Mouse (Mus musculus): ENCODE data around the gene Ints11. TPM values are rescaled to one million over a fixed set of nuclear protein-coding genes. Genes with fewer than 3 reads are reported as not detected.

Gene Ints11
- polyA plus RNA-seq, 1 experiment from 2014 or later = 67.1 TPM

DNA sequence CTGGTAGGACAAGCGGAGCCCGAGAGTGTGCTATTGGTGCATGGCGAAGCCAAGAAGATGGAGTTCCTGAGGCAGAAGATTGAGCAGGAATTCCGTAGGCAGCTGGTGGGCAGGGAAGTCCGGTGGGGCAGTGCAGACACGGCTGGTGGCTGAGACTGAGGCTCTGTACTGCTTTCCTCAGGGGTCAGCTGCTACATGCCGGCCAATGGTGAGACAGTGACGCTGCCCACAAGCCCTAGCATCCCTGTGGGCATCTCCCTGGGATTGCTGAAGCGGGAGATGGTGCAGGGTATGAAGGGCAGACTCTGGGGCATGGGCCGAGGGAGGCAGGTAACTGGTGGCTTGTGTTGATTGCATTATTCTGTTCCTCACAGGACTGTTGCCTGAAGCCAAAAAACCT, 18.3 kb downstream of the Ints11 start:
- 88% methylated on average over 10 of the region's 10 CpGs for WGBS
- H3K36me3 ChIP-seq (ENCODE audit: control insufficient read depth, insufficient read depth, low read length) = peaks cover 22% of the 10 kb centered on the region

DNA sequence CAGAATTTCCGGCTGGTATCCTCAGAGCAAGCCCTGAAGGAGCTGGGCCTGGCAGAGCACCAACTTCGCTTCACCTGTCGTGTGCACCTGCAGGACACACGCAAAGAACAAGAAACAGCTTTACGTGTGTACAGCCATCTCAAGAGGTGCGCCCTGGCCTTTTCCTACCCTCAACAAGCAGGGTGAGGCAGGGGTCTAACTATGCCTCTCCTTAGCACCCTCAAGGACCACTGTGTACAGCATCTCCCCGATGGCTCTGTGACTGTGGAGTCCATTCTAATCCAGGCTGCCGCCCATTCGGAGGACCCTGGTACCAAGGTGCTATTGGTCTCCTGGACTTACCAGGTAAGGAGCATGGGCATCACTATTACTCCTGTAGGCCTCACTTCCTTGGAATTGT, 18.8 kb downstream of the Ints11 start:
- no peak for ATAC-seq
- H3K4me3 ChIP-seq (ENCODE audit: low read length) = no peak overlapping the region
- peaks cover 22% of the 10 kb centered on the region for H3K36me3 ChIP-seq (ENCODE audit: control insufficient read depth, insufficient read depth, low read length)
- H3K27me3 ChIP-seq (replicated peaks; ENCODE audit: control insufficient read depth, insufficient read depth, low read length) = no peaks in the 10 kb centered on the region
- H3K9ac ChIP-seq (ENCODE audit: low read depth, low read length) = no peak overlapping the region
- no peak overlapping the region for H3K27ac ChIP-seq (ENCODE audit: low read length)
- H3K4me1 ChIP-seq (ENCODE audit: control insufficient read depth, insufficient read depth, low read length) = peaks cover 16% of the 10 kb centered on the region
- H3K9me3 ChIP-seq (ENCODE audit: control insufficient read depth, low read length) = no peaks in the 10 kb centered on the region
- 94% methylated on average over 9 of the region's 9 CpGs for WGBS
- H3K4me2 ChIP-seq (ENCODE audit: low read depth, low read length) = no peak overlapping the region

More for the DNA sequence above, 18.3 kb downstream of the Ints11 start:
- no peaks in the 10 kb centered on the region for H3K9me3 ChIP-seq (ENCODE audit: control insufficient read depth, low read length)
- H3K27ac ChIP-seq (ENCODE audit: low read length) = no peak overlapping the region
- no peak for ATAC-seq
- no peak overlapping the region for H3K4me2 ChIP-seq (ENCODE audit: low read depth, low read length)
- peaks cover 11% of the 10 kb centered on the region for H3K4me1 ChIP-seq (ENCODE audit: control insufficient read depth, insufficient read depth, low read length)
- H3K4me3 ChIP-seq (ENCODE audit: low read length) = no peak overlapping the region
- no peaks in the 10 kb centered on the region for H3K27me3 ChIP-seq (replicated peaks; ENCODE audit: control insufficient read depth, insufficient read depth, low read length)
- H3K9ac ChIP-seq (ENCODE audit: low read depth, low read length) = no peak overlapping the region

DNA sequence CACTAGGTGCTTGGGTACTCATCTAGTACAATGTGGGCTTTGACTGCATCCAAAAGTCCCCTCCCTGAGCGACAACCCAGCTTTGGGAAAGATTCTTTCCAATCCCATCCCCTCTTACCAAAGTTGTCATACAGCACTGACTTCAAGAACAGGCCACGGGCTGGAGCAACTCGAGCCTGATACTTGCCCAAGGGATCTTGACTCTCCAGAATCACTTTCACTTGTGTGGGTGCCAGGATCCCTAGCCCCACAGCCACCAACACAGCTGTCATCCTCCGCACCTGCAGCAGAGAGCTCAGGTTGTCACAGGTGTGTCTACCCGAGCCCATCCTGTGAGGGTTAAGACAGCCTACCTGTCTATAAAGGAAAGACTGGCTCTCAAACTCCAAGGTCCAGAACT, 20.0 kb downstream of the Ints11 start:
- Histone ChIP-seq H3K36me3 (ENCODE audit: control insufficient read depth, insufficient read depth, low read length) (peaks cover 22% of the 10 kb centered on the region), H3K4me3 (ENCODE audit: low read length) (no peak overlapping the region), H3K27me3 (replicated peaks; ENCODE audit: control insufficient read depth, insufficient read depth, low read length) (no peaks in the 10 kb centered on the region), H3K4me1 (ENCODE audit: control insufficient read depth, insufficient read depth, low read length) (peaks cover 27% of the 10 kb centered on the region), H3K9me3 (ENCODE audit: control insufficient read depth, low read length) (no peaks in the 10 kb centered on the region), H3K4me2 (ENCODE audit: low read depth, low read length) (no peak overlapping the region), H3K27ac (ENCODE audit: low read length) (no peak overlapping the region), H3K9ac (ENCODE audit: low read depth, low read length) (no peak overlapping the region)
- 85% methylated on average over 5 of the region's 5 CpGs for WGBS
- no peak for ATAC-seq

DNA sequence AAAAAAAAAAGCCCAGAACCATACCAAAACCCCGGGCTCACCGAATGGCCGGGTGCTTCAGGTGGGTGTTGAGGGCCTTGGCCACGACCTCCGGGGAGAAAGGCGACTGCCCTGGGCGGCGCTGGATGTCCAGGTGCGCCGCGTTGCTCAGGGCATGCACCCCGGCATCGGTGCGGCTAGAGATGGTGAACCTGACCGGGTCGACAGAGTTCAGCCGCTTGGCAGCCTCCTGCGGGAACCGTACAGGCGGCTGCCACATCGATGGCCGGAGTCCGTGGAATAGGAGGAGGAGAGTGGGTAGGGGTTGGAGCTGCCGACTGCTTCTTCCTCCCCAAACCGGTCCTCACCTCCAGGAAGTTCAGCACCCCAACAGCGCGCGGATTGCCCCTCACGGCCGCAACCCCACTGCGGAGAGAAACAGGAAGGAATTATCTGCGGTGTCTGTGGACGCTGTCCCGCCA, 21.7 kb downstream of the Ints11 start:
- peak overlapping the region; percentile 96 for H3K9ac ChIP-seq (ENCODE audit: low read depth, low read length)
- peak overlapping the region; percentile 95 for H3K4me3 ChIP-seq (ENCODE audit: low read length)
- ATAC-seq = peak; percentile 5; the same call in 1 of the 2 replicates

DNA sequence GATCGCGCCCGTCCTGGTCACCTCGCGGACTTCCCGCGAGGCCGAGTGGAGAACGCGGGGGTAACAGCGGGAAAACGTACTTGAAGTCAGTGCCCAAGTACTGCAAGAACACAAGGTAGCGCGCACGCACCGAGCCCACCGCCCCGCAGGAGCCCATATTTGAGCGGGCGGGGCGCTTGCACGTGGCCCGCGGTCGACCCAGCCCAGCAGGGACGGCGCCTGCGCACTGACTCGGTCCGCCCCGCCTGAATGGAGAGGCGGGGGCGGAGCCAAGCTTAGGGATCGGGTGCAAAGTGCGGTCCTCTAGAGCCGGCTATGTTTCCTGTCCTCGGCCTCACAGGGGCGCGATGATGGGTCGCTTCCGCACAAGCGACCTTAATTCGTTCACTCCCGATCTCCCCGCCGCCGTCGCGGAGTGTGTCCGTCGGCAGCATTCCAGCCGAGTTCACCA, 22.2 kb downstream of the Ints11 start, which contains the start of the genes Pusl1 and Acap3:
Pusl1 (minus strand) TSS at position 231 of the 451 bp plus-strand sequence.
Acap3 (plus strand) TSS at position 272 of the 451 bp plus-strand sequence.
- Histone ChIP-seq H3K36me3 (ENCODE audit: control insufficient read depth, insufficient read depth, low read length) (peaks cover 12% of the 10 kb centered on the region), H3K4me1 (ENCODE audit: control insufficient read depth, insufficient read depth, low read length) (peaks cover 33% of the 10 kb centered on the region), H3K9ac (ENCODE audit: low read depth, low read length) (peak within 1 kb of the TSS; percentile 96), H3K9me3 (ENCODE audit: control insufficient read depth, low read length) (no peaks in the 10 kb centered on the region), H3K27me3 (replicated peaks; ENCODE audit: control insufficient read depth, insufficient read depth, low read length) (no peaks in the 10 kb centered on the region), H3K27ac (ENCODE audit: low read length) (peak within 1 kb of the TSS; percentile 99), H3K4me3 (ENCODE audit: low read length) (peak within 1 kb of the TSS; percentile 95), H3K4me2 (ENCODE audit: low read depth, low read length) (peak within 1 kb of the TSS; percentile 96)
- WGBS = under 1% methylated on average over 52 of the region's 52 CpGs
- ATAC-seq = peak; percentile 90

More for the DNA sequence above, 21.7 kb downstream of the Ints11 start:
- H3K36me3 ChIP-seq (ENCODE audit: control insufficient read depth, insufficient read depth, low read length) = peaks cover 14% of the 10 kb centered on the region
- WGBS = 0% methylated on average over 34 of the region's 34 CpGs
- peak overlapping the region; percentile 18; the same call in 1 of the 2 replicates for H3K27ac ChIP-seq (ENCODE audit: low read length)
- H3K9me3 ChIP-seq (ENCODE audit: control insufficient read depth, low read length) = no peaks in the 10 kb centered on the region
- peaks cover 33% of the 10 kb centered on the region for H3K4me1 ChIP-seq (ENCODE audit: control insufficient read depth, insufficient read depth, low read length)
- H3K27me3 ChIP-seq (replicated peaks; ENCODE audit: control insufficient read depth, insufficient read depth, low read length) = no peaks in the 10 kb centered on the region
- peak overlapping the region; percentile 96 for H3K4me2 ChIP-seq (ENCODE audit: low read depth, low read length)

DNA sequence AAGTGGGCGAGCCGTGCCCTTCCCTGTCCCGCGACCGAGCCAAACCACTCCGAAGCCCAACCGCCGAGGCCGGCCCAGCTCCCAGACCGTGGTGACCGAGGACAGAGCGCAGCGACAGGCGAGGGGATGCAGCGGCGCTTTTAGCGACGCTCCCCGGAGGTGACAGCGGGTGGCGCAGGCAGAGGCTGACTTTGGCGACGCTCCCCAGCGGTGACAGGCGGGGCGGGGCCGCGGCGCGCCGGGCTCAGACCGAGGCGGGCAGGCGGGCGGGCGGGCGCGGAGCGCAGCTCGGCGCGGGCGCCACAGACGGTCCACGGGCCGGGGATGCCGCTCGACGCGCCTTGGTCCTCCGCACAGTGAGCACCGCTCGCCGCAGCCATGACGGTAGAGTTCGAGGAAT, 22.7 kb downstream of the Ints11 start:
- Histone ChIP-seq H3K4me2 (ENCODE audit: low read depth, low read length) (peak overlapping the region; percentile 96), H3K36me3 (ENCODE audit: control insufficient read depth, insufficient read depth, low read length) (peaks cover 12% of the 10 kb centered on the region), H3K9me3 (ENCODE audit: control insufficient read depth, low read length) (no peaks in the 10 kb centered on the region), H3K4me3 (ENCODE audit: low read length) (peak overlapping the region; percentile 95), H3K27ac (ENCODE audit: low read length) (peak overlapping the region; percentile 99), H3K4me1 (ENCODE audit: control insufficient read depth, insufficient read depth, low read length) (peaks cover 33% of the 10 kb centered on the region), H3K27me3 (replicated peaks; ENCODE audit: control insufficient read depth, insufficient read depth, low read length) (no peaks in the 10 kb centered on the region), H3K9ac (ENCODE audit: low read depth, low read length) (peak overlapping the region; percentile 96)
- peak; percentile 94 for ATAC-seq
- WGBS = under 1% methylated on average over 52 of the region's 56 CpGs

DNA sequence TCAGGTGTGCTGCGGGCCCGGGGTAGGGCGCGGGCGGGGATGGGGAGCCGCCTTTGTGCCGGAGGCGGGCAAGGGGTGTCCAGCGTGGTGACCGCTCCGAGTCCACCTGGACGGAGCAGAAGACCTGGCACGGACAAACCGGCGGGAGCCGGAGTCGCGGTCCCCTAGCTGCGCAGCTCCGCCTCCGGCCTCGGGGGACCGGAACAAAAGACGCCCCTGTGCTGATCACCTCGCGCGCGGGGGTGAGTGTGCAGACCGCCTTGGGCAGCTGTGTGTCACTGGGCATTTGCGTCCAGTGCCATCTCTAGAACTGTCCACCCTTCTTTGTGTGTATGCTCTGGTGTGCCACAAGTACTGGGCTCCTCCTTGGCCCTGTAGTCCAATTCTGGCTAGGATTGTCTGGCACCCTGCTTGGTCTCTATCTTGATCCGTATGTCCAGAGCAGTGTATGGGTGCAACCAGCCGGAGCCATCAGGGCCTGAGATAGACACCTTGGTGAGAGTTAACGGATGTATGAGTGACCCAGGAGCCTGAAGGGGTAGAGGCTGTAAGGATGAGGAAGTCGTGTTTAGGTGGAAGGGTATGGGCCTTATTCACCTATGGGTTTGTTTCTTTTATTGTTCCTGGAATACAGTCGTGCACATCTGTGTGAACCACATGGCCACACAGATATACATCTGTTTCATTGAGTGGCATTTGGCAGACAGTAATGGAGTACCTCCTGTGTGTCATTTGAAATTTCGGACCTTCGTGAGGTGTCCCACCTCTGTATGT, 23.3 kb downstream of the Ints11 start:
- Histone ChIP-seq H3K36me3 (ENCODE audit: control insufficient read depth, insufficient read depth, low read length) (peaks cover 6% of the 10 kb centered on the region), H3K4me3 (ENCODE audit: low read length) (peak overlapping the region; percentile 95), H3K27me3 (replicated peaks; ENCODE audit: control insufficient read depth, insufficient read depth, low read length) (no peaks in the 10 kb centered on the region), H3K4me2 (ENCODE audit: low read depth, low read length) (peak overlapping the region; percentile 96), H3K4me1 (ENCODE audit: control insufficient read depth, insufficient read depth, low read length) (peaks cover 33% of the 10 kb centered on the region), H3K27ac (ENCODE audit: low read length) (peak overlapping the region; percentile 99), H3K9ac (ENCODE audit: low read depth, low read length) (peak overlapping the region; percentile 96), H3K9me3 (ENCODE audit: control insufficient read depth, low read length) (no peaks in the 10 kb centered on the region)
- ATAC-seq = peak; percentile 35
- 5% methylated on average over 31 of the region's 37 CpGs for WGBS

DNA sequence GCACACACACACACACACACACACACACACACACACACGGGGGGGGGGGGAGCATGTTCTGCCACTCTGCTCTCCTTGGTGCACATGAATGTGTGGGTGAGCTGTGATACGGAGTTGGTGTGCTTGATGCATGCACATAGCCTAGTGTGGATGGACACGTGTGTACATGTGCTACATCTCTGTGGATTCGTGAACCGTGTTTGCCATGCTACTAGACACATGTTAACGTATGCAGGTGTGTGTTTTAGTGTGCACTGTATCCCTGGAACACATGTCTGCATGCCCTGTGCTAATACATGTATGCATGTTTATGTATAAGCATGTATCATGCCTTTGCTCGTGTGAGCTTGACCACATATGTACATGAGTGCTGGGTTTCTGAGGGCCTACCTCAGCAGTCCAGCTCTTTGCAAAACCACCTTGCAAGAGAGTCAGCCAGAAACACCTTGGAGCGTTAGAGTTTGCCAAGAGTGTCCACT, 23.9 kb downstream of the Ints11 start:
- Histone ChIP-seq H3K36me3 (ENCODE audit: control insufficient read depth, insufficient read depth, low read length) (peaks cover 7% of the 10 kb centered on the region; the same call in 1 of the 2 replicates), H3K27me3 (replicated peaks; ENCODE audit: control insufficient read depth, insufficient read depth, low read length) (no peaks in the 10 kb centered on the region), H3K27ac (ENCODE audit: low read length) (no peak overlapping the region), H3K4me1 (ENCODE audit: control insufficient read depth, insufficient read depth, low read length) (peaks cover 33% of the 10 kb centered on the region), H3K4me3 (ENCODE audit: low read length) (peak overlapping the region; percentile 95), H3K4me2 (ENCODE audit: low read depth, low read length) (peak overlapping the region; percentile 96), H3K9ac (ENCODE audit: low read depth, low read length) (peak overlapping the region; percentile 96), H3K9me3 (ENCODE audit: control insufficient read depth, low read length) (no peaks in the 10 kb centered on the region)
- WGBS = 74% methylated on average over 8 of the region's 8 CpGs
- ATAC-seq = no peak

DNA sequence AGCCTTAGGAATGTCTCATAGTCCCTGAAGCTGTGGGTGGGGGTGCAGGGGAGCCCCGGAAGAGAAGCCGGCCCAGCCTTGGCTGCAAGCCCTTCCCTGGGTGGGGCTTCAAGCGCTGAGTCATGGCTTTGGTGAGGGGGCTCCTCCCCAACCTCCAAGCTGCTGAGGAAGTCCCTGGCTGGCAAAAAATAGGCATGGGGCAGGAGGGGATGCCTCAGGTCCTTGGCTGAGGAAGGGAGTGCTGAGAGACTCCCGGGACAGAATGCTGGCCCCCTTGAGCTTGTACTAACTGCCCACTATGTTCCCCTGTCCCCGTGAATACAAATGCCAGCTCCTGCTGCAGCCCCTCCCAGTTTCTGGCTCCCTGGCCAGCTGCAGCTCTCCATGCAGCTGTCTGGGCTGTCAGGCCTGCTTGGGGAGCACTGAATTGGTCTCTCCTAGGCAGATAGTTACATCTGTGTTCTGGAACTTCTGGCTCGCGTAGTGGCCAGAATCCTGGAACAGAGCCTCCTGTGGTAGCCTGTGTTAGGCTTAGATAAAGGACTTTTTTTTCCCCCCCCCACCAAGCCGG, 25.1 kb downstream of the Ints11 start:
- Histone ChIP-seq H3K36me3 (ENCODE audit: control insufficient read depth, insufficient read depth, low read length) (peaks cover 13% of the 10 kb centered on the region; the same call in 1 of the 2 replicates), H3K27ac (ENCODE audit: low read length) (peak overlapping the region; percentile 55; the same call in 1 of the 2 replicates), H3K27me3 (replicated peaks; ENCODE audit: control insufficient read depth, insufficient read depth, low read length) (no peaks in the 10 kb centered on the region), H3K4me2 (ENCODE audit: low read depth, low read length) (peak overlapping the region; percentile 43), H3K4me1 (ENCODE audit: control insufficient read depth, insufficient read depth, low read length) (peaks cover 33% of the 10 kb centered on the region), H3K9me3 (ENCODE audit: control insufficient read depth, low read length) (no peaks in the 10 kb centered on the region), H3K9ac (ENCODE audit: low read depth, low read length) (peak overlapping the region; percentile 40), H3K4me3 (ENCODE audit: low read length) (peak overlapping the region; percentile 7; the same call in 1 of the 2 replicates)
- no peak for ATAC-seq
- 18% methylated on average over 8 of the region's 8 CpGs for WGBS

Measured in intestine, embryonic 16.5 days (tissue).